Mouse (Mus musculus) embryonic facial prominence, embryonic 12.5 days (tissue): ENCODE results near the gene Msi2. TPM values are rescaled to one million over a fixed set of nuclear protein-coding genes. Genes with fewer than 3 reads are reported as not detected.
A peak's percentile ranks its signal among the peaks of the same experiment; 100 is the strongest.

Experiments
- ATAC-seq: fragments of 200-750 bp; cut with Nextera tagmentation; 2 replicates; pipeline ENCODE4 v1.8.0; 2017; ENCODE audit not compliant: insufficient number of reproducible peaks, insufficient read depth, low FRiP score, low TSS enrichment
- H3K27ac ChIP-seq: fragments of 300-500 bp; sonication (generic); 2 replicates; pipeline ENCODE4 v1.5.1; 2016; ENCODE audit warnings: mild to moderate bottlenecking
- H3K27me3 ChIP-seq: fragments of 300-500 bp; sonication (generic); 2 replicates; pipeline ENCODE4 v1.6.1; 2016; ENCODE audit warnings: mild to moderate bottlenecking, moderate library complexity
- H3K36me3 ChIP-seq: fragments of 300-500 bp; sonication (generic); 2 replicates; pipeline ENCODE4 v1.6.1; 2016; ENCODE audit warnings: mild to moderate bottlenecking
- H3K4me1 ChIP-seq: fragments of 300-500 bp; sonication (generic); 2 replicates; pipeline ENCODE4 v1.6.1; 2016
- H3K4me2 ChIP-seq: fragments of 300-500 bp; sonication (generic); replicated peaks from 2 replicates; pipeline ENCODE4 v1.6.1; 2016; ENCODE audit warnings: mild to moderate bottlenecking, moderate library complexity
- H3K4me3 ChIP-seq: fragments of 300-500 bp; sonication (generic); 2 replicates; pipeline ENCODE4 v1.5.1; 2016; ENCODE audit warnings: mild to moderate bottlenecking
- H3K9ac ChIP-seq: fragments of 300-500 bp; sonication (generic); 2 replicates; pipeline ENCODE4 v1.6.1; 2016; ENCODE audit warnings: mild to moderate bottlenecking, moderate library complexity
- H3K9me3 ChIP-seq: fragments of 300-500 bp; sonication (generic); 2 replicates; pipeline ENCODE4 v1.6.1; 2016; ENCODE audit warnings: mild to moderate bottlenecking, moderate library complexity
- WGBS: fragments of 180-500 bp; shearing (Covaris S2); methylation state at CpG from one replicate; pipeline ENCODE4 v1.1.7; 2016; 5-methylcytosine and 5-hydroxymethylcytosine counted together
- polyA plus RNA-seq: library from polyadenylated mRNA; unstranded; fragments of >200 nt; fragmentation: Nextera tagmentation; extraction: Ambion mirVana; gene quantifications from 2 replicates; pipeline ENCODE4 v1.2.1, GENCODE M21; 2016

The Msi2 gene
- polyA plus RNA-seq, 1 experiment from 2014 or later = 22.0 TPM

GRCm38 (mm10) chr11:88581375-88581774, 136.9 kb downstream of the Msi2 start:
- Histone ChIP-seq H3K36me3 (0 out of 2 replicates have a peak, but pooled peaks cover 4% of the 10 kb centered on the region), H3K4me1 (peaks cover 76% of the 10 kb centered on the region), H3K4me2 (no peak overlapping the region), H3K4me3 (no peak overlapping the region), H3K27me3 (no peaks in the 10 kb centered on the region), H3K9me3 (no peaks in the 10 kb centered on the region), H3K9ac (no peak overlapping the region), H3K27ac (peak overlapping the region; percentile 86; the same call in 1 of the 2 replicates)
- ATAC-seq = no peak
- WGBS = 63% methylated on average over 7 of the region's 7 CpGs

GRCm38 (mm10) chr11:88578700-88579099, 139.6 kb downstream of the Msi2 start:
- 0 out of 2 replicates have a peak, but pooled peaks cover 4% of the 10 kb centered on the region for H3K36me3 ChIP-seq
- no peak overlapping the region for H3K4me2 ChIP-seq
- peaks cover 64% of the 10 kb centered on the region for H3K4me1 ChIP-seq
- H3K27ac ChIP-seq = no peak overlapping the region
- ATAC-seq = no peak
- H3K9ac ChIP-seq = no peak overlapping the region
- H3K27me3 ChIP-seq = no peaks in the 10 kb centered on the region
- no peaks in the 10 kb centered on the region for H3K9me3 ChIP-seq
- H3K4me3 ChIP-seq = no peak overlapping the region
- WGBS = 87% methylated on average over 2 of the region's 2 CpGs

DNA sequence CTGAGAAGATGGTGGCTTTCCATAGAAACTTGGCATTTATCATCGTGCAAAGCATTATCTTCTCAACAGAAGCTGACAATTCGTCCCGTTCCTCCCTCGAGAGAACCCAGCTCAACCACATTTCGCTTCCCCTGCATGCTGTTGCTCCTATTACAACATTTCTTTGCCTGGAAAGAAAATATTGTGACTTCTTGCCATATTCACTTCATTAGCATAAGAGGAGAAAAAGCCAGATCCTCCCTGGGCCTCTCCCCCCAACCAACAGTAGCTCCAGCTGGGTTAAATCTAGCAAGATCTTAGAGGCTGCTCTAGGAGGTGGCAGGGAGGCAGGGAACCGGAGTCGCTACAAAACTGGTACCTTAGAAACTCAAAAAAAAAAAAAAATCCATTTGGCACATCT, 141.2 kb downstream of the Msi2 start:
- H3K9ac ChIP-seq = no peak overlapping the region
- ATAC-seq = no peak
- no peak overlapping the region; the same call in 1 of the 2 replicates for H3K27ac ChIP-seq
- H3K9me3 ChIP-seq = no peaks in the 10 kb centered on the region
- H3K4me2 ChIP-seq = no peak overlapping the region
- no peaks in the 10 kb centered on the region for H3K27me3 ChIP-seq
- no peak overlapping the region for H3K4me3 ChIP-seq
- H3K36me3 ChIP-seq = 0 out of 2 replicates have a peak, but pooled peaks cover 4% of the 10 kb centered on the region
- peaks cover 61% of the 10 kb centered on the region for H3K4me1 ChIP-seq
- 49% methylated on average over 7 of the region's 7 CpGs for WGBS

DNA sequence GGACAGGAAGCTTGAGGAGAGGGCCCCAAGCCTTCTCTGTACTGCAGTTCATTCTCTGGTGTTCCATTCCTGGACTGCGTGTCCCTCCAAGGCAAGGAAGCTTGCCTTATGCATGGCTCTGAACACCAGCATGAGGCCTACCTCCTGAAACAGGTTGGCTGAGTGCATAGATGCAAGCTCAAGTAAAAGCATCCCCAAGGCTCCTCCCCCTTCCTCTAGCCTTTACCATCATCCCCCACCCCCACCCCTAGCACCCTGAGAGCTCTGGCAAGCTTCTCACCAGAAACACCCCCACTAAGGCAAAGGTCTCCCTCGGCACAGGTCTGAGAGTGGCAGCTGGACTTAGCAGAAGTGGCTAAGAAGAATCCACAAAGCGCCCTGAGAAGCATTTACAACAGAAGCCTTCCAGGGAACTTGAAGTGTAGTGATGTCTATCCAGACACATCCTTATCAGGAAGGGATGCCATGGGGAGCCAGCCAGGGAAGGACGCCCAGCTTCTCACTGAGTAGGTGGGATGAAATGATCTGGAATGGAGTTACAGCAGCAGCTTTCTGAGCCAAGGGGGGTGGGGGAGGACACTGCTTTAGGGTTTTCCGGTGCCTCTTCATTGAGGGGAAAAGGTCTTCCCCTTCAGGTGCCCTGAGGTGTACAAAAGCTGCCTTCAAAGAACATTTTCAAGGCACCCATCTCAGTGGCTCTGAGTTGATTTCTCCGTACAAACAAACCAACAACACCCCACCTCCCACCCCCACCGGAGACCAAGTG, 141.9 kb downstream of the Msi2 start:
- Histone ChIP-seq H3K27me3 (no peaks in the 10 kb centered on the region), H3K36me3 (0 out of 2 replicates have a peak, but pooled peaks cover 4% of the 10 kb centered on the region), H3K9me3 (no peaks in the 10 kb centered on the region), H3K4me1 (peaks cover 57% of the 10 kb centered on the region), H3K9ac (no peak overlapping the region), H3K27ac (peak overlapping the region; percentile 6; the same call in 1 of the 2 replicates), H3K4me3 (no peak overlapping the region), H3K4me2 (no peak overlapping the region)
- 69% methylated on average over 7 of the region's 7 CpGs for WGBS
- no peak for ATAC-seq

GRCm38 (mm10) chr11:88574575-88575360, 143.5 kb downstream of the Msi2 start:
- Histone ChIP-seq H3K27me3 (no peaks in the 10 kb centered on the region), H3K9me3 (no peaks in the 10 kb centered on the region), H3K4me1 (peaks cover 54% of the 10 kb centered on the region), H3K27ac (no peak overlapping the region), H3K9ac (no peak overlapping the region), H3K4me3 (no peak overlapping the region), H3K36me3 (0 out of 2 replicates have a peak, but pooled peaks cover 4% of the 10 kb centered on the region), H3K4me2 (no peak overlapping the region)
- no peak for ATAC-seq
- WGBS = 81% methylated on average over 4 of the region's 4 CpGs

DNA sequence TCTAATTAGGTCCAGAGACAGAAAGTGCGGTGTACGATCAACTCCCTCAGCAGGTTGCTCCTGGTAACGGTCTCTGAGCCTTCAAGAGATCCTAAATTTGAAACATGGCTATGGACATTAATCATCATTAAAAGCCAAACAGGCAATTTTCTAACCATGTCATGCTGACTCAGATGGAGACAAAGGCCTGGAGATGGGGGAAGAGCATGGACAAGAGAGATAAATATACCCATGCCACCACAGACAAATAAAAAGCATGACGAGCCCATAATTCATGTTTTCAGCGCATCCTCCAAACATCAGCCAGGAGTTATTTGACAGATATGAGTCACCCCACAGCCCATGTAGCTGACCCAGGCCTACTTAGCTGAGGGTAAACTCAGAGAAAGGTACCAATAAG, 145.3 kb downstream of the Msi2 start:
- Histone ChIP-seq H3K9me3 (no peaks in the 10 kb centered on the region), H3K27me3 (no peaks in the 10 kb centered on the region), H3K4me2 (no peak overlapping the region), H3K36me3 (no peaks in the 10 kb centered on the region), H3K9ac (no peak overlapping the region), H3K4me3 (no peak overlapping the region), H3K27ac (no peak overlapping the region), H3K4me1 (peaks cover 49% of the 10 kb centered on the region)
- no peak for ATAC-seq
- WGBS = 77% methylated on average over 5 of the region's 5 CpGs

DNA sequence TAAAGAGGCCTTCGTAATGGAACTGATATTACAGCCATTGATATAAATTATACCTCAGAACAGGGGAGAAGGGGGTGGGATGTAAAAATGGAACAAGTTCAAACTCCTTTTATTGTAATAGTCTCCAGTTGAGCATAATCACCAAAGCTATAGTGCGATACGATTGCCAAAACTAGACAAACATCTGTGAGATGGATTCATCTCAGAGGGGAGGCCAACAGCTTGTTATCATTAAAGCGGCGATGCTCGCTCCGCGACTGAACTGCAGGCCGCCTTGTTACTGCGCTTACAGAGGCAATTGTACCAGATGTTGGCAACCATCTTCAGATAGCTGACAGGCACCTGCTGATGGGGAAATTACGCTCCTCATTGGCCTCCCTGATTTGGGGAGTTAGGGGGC, 145.9 kb downstream of the Msi2 start:
- no peak for ATAC-seq
- Histone ChIP-seq H3K36me3 (no peaks in the 10 kb centered on the region), H3K4me1 (peaks cover 44% of the 10 kb centered on the region), H3K27me3 (no peaks in the 10 kb centered on the region), H3K4me3 (no peak overlapping the region), H3K4me2 (0 out of 2 replicates have a peak overlapping the region, but pooled peaks have one; percentile 0), H3K27ac (no peak overlapping the region), H3K9me3 (no peaks in the 10 kb centered on the region), H3K9ac (no peak overlapping the region)
- 56% methylated on average over 11 of the region's 11 CpGs for WGBS

GRCm38 (mm10) chr11:88570715-88571202, 147.6 kb downstream of the Msi2 start:
- WGBS = 83% methylated on average over 6 of the region's 6 CpGs
- no peak overlapping the region for H3K27ac ChIP-seq
- peaks cover 40% of the 10 kb centered on the region for H3K4me1 ChIP-seq
- no peaks in the 10 kb centered on the region for H3K27me3 ChIP-seq
- H3K9ac ChIP-seq = no peak overlapping the region
- no peak overlapping the region for H3K4me2 ChIP-seq
- no peak overlapping the region for H3K4me3 ChIP-seq
- peak; percentile 47; the same call in 1 of the 2 replicates for ATAC-seq
- no peaks in the 10 kb centered on the region for H3K36me3 ChIP-seq
- no peaks in the 10 kb centered on the region for H3K9me3 ChIP-seq

DNA sequence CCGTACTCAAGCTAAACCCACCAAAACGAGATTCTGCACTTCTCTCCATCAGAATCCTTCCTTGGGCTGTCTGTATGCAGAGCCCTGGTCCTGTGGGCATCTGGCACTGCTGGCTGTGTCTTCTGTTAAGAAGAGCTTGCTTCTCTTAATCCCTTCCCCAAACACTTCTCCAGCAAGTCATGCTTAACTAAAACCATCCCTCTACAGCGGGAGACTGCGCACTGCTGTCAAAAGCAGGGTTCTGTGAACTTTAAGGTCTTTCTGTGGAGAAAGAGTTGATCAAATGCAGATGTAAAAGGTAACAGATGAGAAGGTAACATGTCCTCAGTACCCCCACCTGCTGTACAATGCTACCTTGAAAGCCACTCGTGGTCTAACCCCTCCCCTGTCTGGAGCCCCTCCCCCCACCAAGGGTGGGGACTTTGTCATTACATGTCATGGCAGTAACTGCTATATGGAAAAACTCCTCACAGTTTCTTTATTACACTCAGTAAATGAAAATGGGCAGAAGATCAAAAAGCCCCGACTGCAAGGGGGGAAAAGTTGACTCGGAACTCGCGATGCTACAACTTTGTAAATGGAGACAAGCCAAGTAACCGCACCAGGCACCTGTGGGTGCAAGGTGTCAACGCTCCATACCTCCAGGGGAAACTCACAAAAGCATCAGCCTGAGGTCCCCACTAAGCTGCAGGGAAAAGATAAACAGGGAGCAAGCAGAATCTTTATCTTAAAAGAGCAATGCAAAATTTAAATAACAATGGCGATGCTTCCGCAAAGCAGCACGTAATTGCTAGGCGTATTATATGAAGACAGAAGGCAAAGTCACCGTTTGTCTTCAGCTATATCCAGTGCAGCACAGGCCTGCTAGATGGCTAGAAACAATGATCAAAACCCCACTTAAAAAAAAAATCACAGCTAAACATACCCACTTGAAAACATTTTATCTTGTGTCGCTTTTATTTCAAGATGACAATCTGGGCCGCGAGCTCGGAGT, 151.4 kb downstream of the Msi2 start:
- no peak for ATAC-seq
- Histone ChIP-seq H3K9me3 (no peaks in the 10 kb centered on the region), H3K4me2 (no peak overlapping the region), H3K27ac (no peak overlapping the region), H3K9ac (no peak overlapping the region), H3K4me1 (peaks cover 18% of the 10 kb centered on the region), H3K27me3 (no peaks in the 10 kb centered on the region), H3K36me3 (0 out of 2 replicates have a peak, but pooled peaks cover 6% of the 10 kb centered on the region), H3K4me3 (no peak overlapping the region)
- WGBS = 54% methylated on average over 20 of the region's 20 CpGs

DNA sequence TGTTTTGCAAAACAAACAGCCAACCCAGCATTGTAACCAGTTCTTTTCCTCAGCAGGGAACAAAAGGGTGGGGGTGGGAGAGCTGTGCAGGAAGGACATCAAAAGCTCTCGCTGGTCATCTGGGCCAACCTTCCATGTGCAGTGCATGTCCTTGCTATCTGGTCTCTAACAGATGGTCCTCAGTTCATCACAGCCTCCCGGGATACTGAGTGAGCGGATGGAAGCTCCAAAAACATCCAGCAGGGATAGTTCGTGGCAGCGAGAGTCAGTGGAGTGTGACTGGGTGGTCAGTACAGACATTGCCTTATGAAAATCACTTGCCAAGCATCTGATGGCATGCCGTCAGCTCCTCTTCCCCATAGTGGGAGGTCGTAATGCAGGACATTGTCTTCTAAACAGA, 153.5 kb downstream of the Msi2 start:
- H3K27ac ChIP-seq = no peak overlapping the region
- H3K36me3 ChIP-seq = 0 out of 2 replicates have a peak, but pooled peaks cover 6% of the 10 kb centered on the region
- ATAC-seq = no peak
- 76% methylated on average over 7 of the region's 7 CpGs for WGBS
- H3K9ac ChIP-seq = no peak overlapping the region
- H3K4me1 ChIP-seq = peaks cover 32% of the 10 kb centered on the region
- no peak overlapping the region for H3K4me3 ChIP-seq
- H3K9me3 ChIP-seq = no peaks in the 10 kb centered on the region
- H3K4me2 ChIP-seq = no peak overlapping the region
- H3K27me3 ChIP-seq = no peaks in the 10 kb centered on the region

DNA sequence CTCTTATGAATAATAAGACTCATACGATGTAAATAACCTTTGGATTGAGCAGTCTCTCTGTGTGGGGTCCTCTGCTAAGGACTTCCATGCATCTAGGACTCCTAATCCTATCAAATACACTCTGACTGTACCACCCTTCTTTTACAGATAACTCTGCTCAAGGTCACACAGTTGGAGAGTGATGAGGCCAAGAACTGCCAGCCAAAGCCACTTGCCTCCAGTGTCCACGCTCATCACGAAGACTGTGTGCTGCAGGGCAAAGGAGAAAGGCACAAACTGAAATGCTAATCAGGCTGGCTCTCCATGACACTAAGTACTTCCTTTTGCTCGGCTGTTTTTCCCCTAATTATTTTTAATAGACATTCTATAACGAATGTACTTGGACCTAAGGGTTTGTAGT, 153.9 kb downstream of the Msi2 start:
- Histone ChIP-seq H3K4me2 (no peak overlapping the region), H3K4me3 (no peak overlapping the region), H3K4me1 (peaks cover 37% of the 10 kb centered on the region), H3K9me3 (no peaks in the 10 kb centered on the region), H3K27me3 (no peaks in the 10 kb centered on the region), H3K27ac (no peak overlapping the region), H3K36me3 (0 out of 2 replicates have a peak, but pooled peaks cover 6% of the 10 kb centered on the region), H3K9ac (no peak overlapping the region)
- 69% methylated on average over 5 of the region's 5 CpGs for WGBS
- no peak for ATAC-seq
